Mouse (Mus musculus): ENCODE measurements around the gene Ugt1a6b. TPM values are rescaled to one million over a fixed set of nuclear protein-coding genes. Genes with fewer than 3 reads are reported as not detected.
"Not testable (repeated sequence)": the region's sequence is repeated elsewhere in the genome, so short reads cannot be mapped to it uniquely, and the experiment has no call there.

Ugt1a6b gene
- 2.0 and 3.0 TPM in 2 replicates for polyA plus RNA-seq (2014; fragmentation: Nextera tagmentation; extraction: Ambion mirVana)

DNA sequence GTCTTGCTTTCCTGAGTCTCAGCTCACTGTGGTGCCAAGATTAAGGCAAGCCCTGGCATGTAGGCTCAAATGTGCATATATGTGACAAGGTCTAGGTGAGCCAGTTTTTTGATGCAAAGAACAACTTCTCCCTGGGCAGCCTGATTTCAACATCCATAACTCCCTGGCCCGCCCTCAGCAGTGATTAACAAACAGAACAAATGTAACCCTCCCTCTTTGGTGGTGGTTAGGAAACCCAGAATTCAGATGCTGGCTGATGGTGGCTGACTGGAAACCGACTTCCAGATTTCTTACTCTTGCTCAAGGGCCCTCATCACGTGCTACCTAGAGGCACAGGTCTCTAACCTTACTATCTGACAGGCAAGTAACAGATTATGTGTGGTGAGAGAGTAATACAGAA lies at the start of gene Ugt1a6b:
Ugt1a6b (plus strand) TSS at position 234 of the 400 bp plus-strand sequence.
- not testable (repeated sequence) for ATAC-seq (ENCODE audit: insufficient number of reproducible peaks, insufficient read depth, low FRiP score, low read depth)
- WGBS = 60% methylated on average over 3 of the region's 3 CpGs

GRCm38 (mm10) chr1:88055088-88055487 lies 48.0 kb upstream of the Ugt1a6b start, which contains the start of gene Ugt1a10:
Gene Ugt1a10, plus strand, starts transcription at chr1:88055388.
- Histone ChIP-seq H3K36me3 (ENCODE audit: control insufficient read depth, insufficient read depth, low read length) (no peaks in the 10 kb centered on the region), H3K4me2 (replicated peaks; ENCODE audit: low read depth, low read length) (no peak within 1 kb of the TSS), H3K9me3 (ENCODE audit: control insufficient read depth, low read depth, low read length) (no peaks in the 10 kb centered on the region), H3K27me3 (ENCODE audit: control insufficient read depth, insufficient read depth, low read length) (no peaks in the 10 kb centered on the region), H3K27ac (ENCODE audit: low read length) (no peak within 1 kb of the TSS), H3K4me1 (ENCODE audit: control insufficient read depth, insufficient read depth, low read length) (no peaks in the 10 kb centered on the region), H3K4me3 (ENCODE audit: low read depth, low read length) (no peak within 1 kb of the TSS), H3K9ac (replicated peaks; ENCODE audit: low read depth, low read length) (no peak within 1 kb of the TSS)
- 74% methylated on average over 1 of the region's 1 CpGs for WGBS
- no peak for ATAC-seq (ENCODE audit: insufficient number of reproducible peaks, insufficient read depth, low FRiP score, low read depth)

More for the DNA sequence above, at the start of gene Ugt1a6b:
- not testable (repeated sequence) for H3K4me3 ChIP-seq (ENCODE audit: low read depth, low read length); H3K27ac ChIP-seq (ENCODE audit: low read length); H3K4me1 ChIP-seq (ENCODE audit: control insufficient read depth, insufficient read depth, low read length); H3K9ac ChIP-seq (replicated peaks; ENCODE audit: low read depth, low read length); H3K4me2 ChIP-seq (replicated peaks; ENCODE audit: low read depth, low read length); H3K36me3 ChIP-seq (ENCODE audit: control insufficient read depth, insufficient read depth, low read length); H3K9me3 ChIP-seq (ENCODE audit: control insufficient read depth, low read depth, low read length); H3K27me3 ChIP-seq (ENCODE audit: control insufficient read depth, insufficient read depth, low read length)

DNA sequence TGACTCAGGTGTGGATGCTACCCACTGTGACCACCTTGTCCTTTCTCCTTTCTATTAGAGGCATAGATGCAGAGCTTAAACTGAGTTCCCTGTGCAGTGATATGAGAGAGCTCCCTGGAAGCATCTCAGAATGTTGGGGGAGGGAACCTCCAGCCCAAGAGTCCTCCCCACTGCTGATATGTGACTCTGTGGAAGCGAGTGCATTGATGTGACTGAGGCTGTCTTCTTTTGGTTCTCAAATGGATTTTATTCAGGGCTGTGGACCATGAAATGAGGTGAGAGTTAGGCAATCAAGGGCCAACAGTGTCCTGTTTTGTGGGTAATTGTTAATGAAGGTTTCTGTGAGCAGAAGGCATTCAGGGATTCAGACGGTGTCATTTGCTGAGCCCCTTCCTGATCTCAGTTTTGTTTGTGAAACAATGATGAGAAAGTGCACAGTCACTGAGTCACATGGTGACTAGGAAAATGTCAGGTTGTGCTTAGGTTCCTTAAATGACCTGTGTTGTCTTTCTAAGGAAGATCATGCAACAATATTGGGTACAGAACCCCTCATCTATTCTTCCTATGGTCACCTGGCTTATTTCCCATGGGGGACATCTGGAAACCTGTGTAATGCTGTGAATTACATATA lies 36.5 kb upstream of the Ugt1a6b start:
- H3K9me3 ChIP-seq (ENCODE audit: control insufficient read depth, low read depth, low read length); H3K4me3 ChIP-seq (ENCODE audit: low read depth, low read length); H3K27ac ChIP-seq (ENCODE audit: low read length); H3K4me1 ChIP-seq (ENCODE audit: control insufficient read depth, insufficient read depth, low read length); H3K9ac ChIP-seq (replicated peaks; ENCODE audit: low read depth, low read length); H3K4me2 ChIP-seq (replicated peaks; ENCODE audit: low read depth, low read length); H3K27me3 ChIP-seq (ENCODE audit: control insufficient read depth, insufficient read depth, low read length); H3K36me3 ChIP-seq (ENCODE audit: control insufficient read depth, insufficient read depth, low read length); ATAC-seq (ENCODE audit: insufficient number of reproducible peaks, insufficient read depth, low FRiP score, low read depth): not testable (repeated sequence)
- WGBS = 81% methylated on average over 1 of the region's 2 CpGs

DNA sequence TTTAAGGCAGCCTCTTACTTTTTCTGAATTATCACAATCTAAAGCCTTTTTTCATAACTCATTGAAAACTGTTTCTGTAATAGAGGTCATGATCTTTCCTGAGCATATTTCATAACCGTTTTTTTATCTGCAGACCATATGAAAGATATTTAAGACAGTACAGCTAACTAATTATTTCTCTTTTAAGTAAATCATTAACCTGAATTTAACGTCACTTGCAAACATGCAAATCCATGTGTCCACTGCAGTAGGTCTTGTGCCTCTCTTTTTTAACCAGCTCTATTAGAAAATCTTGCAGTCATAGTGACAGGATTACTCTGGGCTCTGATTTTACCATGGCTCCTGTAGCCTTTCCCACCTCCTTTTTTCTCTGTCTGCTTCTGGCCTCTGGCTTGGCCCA lies 32.6 kb upstream of the Ugt1a6b start, which contains the start of gene Ugt1a9:
Ugt1a9 (plus strand) TSS at position 306 of the 400 bp plus-strand sequence.
- no peaks in the 10 kb centered on the region for H3K4me1 ChIP-seq (ENCODE audit: control insufficient read depth, insufficient read depth, low read length)
- H3K9ac ChIP-seq (replicated peaks; ENCODE audit: low read depth, low read length) = no peak within 1 kb of the TSS
- H3K27me3 ChIP-seq (ENCODE audit: control insufficient read depth, insufficient read depth, low read length) = no peaks in the 10 kb centered on the region
- H3K27ac ChIP-seq (ENCODE audit: low read length) = no peak within 1 kb of the TSS
- H3K9me3 ChIP-seq (ENCODE audit: control insufficient read depth, low read depth, low read length) = no peaks in the 10 kb centered on the region
- H3K4me3 ChIP-seq (ENCODE audit: low read depth, low read length) = no peak within 1 kb of the TSS
- 49% methylated on average over 2 of the region's 2 CpGs for WGBS
- H3K4me2 ChIP-seq (replicated peaks; ENCODE audit: low read depth, low read length) = no peak within 1 kb of the TSS
- no peaks in the 10 kb centered on the region for H3K36me3 ChIP-seq (ENCODE audit: control insufficient read depth, insufficient read depth, low read length)
- no peak for ATAC-seq (ENCODE audit: insufficient number of reproducible peaks, insufficient read depth, low FRiP score, low read depth)

DNA sequence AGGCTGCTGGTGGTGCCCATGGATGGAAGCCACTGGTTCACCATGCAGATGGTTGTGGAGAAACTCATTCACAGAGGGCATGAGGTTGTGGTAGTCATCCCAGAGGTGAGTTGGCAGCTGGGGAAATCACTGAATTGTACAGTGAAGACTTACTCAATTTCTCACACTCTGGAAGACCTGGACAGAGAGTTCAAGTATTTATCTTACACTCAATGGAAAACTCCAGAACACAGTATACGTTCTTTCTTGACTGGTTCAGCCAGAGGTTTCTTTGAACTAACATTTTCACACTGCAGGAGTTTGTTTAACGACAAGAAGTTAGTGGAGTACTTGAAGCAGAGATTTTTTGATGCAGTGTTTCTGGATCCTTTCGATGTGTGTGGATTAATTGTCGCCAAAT lies 32.1 kb upstream of the Ugt1a6b start:
- no peak overlapping the region for H3K4me3 ChIP-seq (ENCODE audit: low read depth, low read length)
- H3K4me2 ChIP-seq (replicated peaks; ENCODE audit: low read depth, low read length) = no peak overlapping the region
- no peak for ATAC-seq (ENCODE audit: insufficient number of reproducible peaks, insufficient read depth, low FRiP score, low read depth)
- H3K4me1 ChIP-seq (ENCODE audit: control insufficient read depth, insufficient read depth, low read length) = no peaks in the 10 kb centered on the region
- no peaks in the 10 kb centered on the region for H3K36me3 ChIP-seq (ENCODE audit: control insufficient read depth, insufficient read depth, low read length)
- no peak overlapping the region for H3K27ac ChIP-seq (ENCODE audit: low read length)
- H3K9ac ChIP-seq (replicated peaks; ENCODE audit: low read depth, low read length) = no peak overlapping the region
- H3K9me3 ChIP-seq (ENCODE audit: control insufficient read depth, low read depth, low read length) = no peaks in the 10 kb centered on the region
- H3K27me3 ChIP-seq (ENCODE audit: control insufficient read depth, insufficient read depth, low read length) = no peaks in the 10 kb centered on the region
- 72% methylated on average over 4 of the region's 4 CpGs for WGBS

- Histone ChIP-seq H3K9me3 (ENCODE audit: control insufficient read depth, low read depth, low read length) (no peaks in the 10 kb centered on the region), H3K9ac (replicated peaks; ENCODE audit: low read depth, low read length) (no peak overlapping the region), H3K27ac (ENCODE audit: low read length) (no peak overlapping the region), H3K4me2 (replicated peaks; ENCODE audit: low read depth, low read length) (no peak overlapping the region), H3K36me3 (ENCODE audit: control insufficient read depth, insufficient read depth, low read length) (no peaks in the 10 kb centered on the region), H3K27me3 (ENCODE audit: control insufficient read depth, insufficient read depth, low read length) (no peaks in the 10 kb centered on the region), H3K4me1 (ENCODE audit: control insufficient read depth, insufficient read depth, low read length) (no peaks in the 10 kb centered on the region), H3K4me3 (ENCODE audit: low read depth, low read length) (no peak overlapping the region)
- no peak for ATAC-seq (ENCODE audit: insufficient number of reproducible peaks, insufficient read depth, low FRiP score, low read depth)
- WGBS = 74% methylated on average over 2 of the region's 2 CpGs
Measured at GRCm38 (mm10) chr1:88074471-88074870, 28.6 kb upstream of the Ugt1a6b start.

- ATAC-seq (ENCODE audit: insufficient number of reproducible peaks, insufficient read depth, low FRiP score, low read depth) = no peak
- Histone ChIP-seq H3K36me3 (ENCODE audit: control insufficient read depth, insufficient read depth, low read length) (no peaks in the 10 kb centered on the region), H3K27me3 (ENCODE audit: control insufficient read depth, insufficient read depth, low read length) (no peaks in the 10 kb centered on the region), H3K4me1 (ENCODE audit: control insufficient read depth, insufficient read depth, low read length) (no peaks in the 10 kb centered on the region), H3K4me3 (ENCODE audit: low read depth, low read length) (no peak overlapping the region), H3K9me3 (ENCODE audit: control insufficient read depth, low read depth, low read length) (no peaks in the 10 kb centered on the region), H3K4me2 (replicated peaks; ENCODE audit: low read depth, low read length) (no peak overlapping the region), H3K9ac (replicated peaks; ENCODE audit: low read depth, low read length) (no peak overlapping the region), H3K27ac (ENCODE audit: low read length) (no peak overlapping the region)
- 87% methylated on average over 1 of the region's 1 CpGs for WGBS
Measured at GRCm38 (mm10) chr1:88077128-88077527, 25.9 kb upstream of the Ugt1a6b start.

DNA sequence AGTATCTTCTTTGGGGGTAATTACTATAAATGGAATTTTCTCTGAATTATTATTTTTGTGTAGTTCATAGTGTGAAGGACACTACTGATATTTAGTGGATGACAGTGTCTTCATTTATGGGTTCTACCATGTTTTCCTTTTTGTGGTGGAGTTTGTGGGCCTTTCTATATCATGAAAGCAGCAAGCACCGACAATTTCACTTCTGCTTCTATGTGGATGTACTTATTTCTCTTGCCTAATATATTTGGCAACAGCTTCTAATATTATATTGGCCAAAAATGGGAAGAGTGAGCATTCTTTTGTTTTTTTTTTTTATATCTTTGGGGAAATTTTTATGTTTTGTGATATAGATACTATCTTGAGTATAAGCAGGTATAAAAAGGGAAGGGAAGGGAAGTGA lies 21.4 kb upstream of the Ugt1a6b start:
- no peaks in the 10 kb centered on the region for H3K9me3 ChIP-seq (ENCODE audit: control insufficient read depth, low read depth, low read length)
- no peak overlapping the region for H3K27ac ChIP-seq (ENCODE audit: low read length)
- no peak for ATAC-seq (ENCODE audit: insufficient number of reproducible peaks, insufficient read depth, low FRiP score, low read depth)
- no peaks in the 10 kb centered on the region for H3K36me3 ChIP-seq (ENCODE audit: control insufficient read depth, insufficient read depth, low read length)
- no peak overlapping the region for H3K4me2 ChIP-seq (replicated peaks; ENCODE audit: low read depth, low read length)
- no peaks in the 10 kb centered on the region for H3K27me3 ChIP-seq (ENCODE audit: control insufficient read depth, insufficient read depth, low read length)
- no peaks in the 10 kb centered on the region for H3K4me1 ChIP-seq (ENCODE audit: control insufficient read depth, insufficient read depth, low read length)
- H3K9ac ChIP-seq (replicated peaks; ENCODE audit: low read depth, low read length) = no peak overlapping the region
- WGBS = 80% methylated on average over 1 of the region's 1 CpGs
- H3K4me3 ChIP-seq (ENCODE audit: low read depth, low read length) = no peak overlapping the region

GRCm38 (mm10) chr1:88086125-88086524 lies 16.9 kb upstream of the Ugt1a6b start:
- Histone ChIP-seq H3K4me2 (replicated peaks; ENCODE audit: low read depth, low read length) (no peak overlapping the region), H3K4me3 (ENCODE audit: low read depth, low read length) (no peak overlapping the region), H3K4me1 (ENCODE audit: control insufficient read depth, insufficient read depth, low read length) (no peaks in the 10 kb centered on the region), H3K36me3 (ENCODE audit: control insufficient read depth, insufficient read depth, low read length) (no peaks in the 10 kb centered on the region), H3K9ac (replicated peaks; ENCODE audit: low read depth, low read length) (no peak overlapping the region), H3K27me3 (ENCODE audit: control insufficient read depth, insufficient read depth, low read length) (no peaks in the 10 kb centered on the region), H3K9me3 (ENCODE audit: control insufficient read depth, low read depth, low read length) (no peaks in the 10 kb centered on the region), H3K27ac (ENCODE audit: low read length) (no peak overlapping the region)
- WGBS = 69% methylated on average over 1 of the region's 1 CpGs
- ATAC-seq (ENCODE audit: insufficient number of reproducible peaks, insufficient read depth, low FRiP score, low read depth) = no peak
